9 mouse cellular contexts compared by ENCODE assay signal in the genomic region with DNA sequence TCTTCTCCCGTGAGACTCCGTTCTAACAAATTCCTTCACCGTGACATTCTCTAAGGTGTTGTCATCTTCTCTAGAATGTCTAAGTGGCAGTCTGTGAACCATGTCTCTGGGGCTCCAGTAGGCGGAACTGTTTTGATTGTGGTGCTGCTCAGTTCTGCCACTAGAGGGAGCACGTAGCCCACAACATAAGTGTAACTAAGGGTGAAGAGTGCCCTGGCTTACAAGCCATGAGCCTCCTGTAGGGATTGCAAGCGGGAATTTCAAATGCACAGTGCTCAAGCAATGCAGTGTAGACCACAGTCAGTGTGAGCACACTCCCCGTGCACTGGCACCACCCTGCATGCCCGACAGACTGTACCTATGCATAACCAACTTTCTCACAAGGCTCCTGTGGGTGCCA. TPM values are rescaled to one million over a fixed set of nuclear protein-coding genes. Genes with fewer than 3 reads are reported as not detected.
DNase-seq lines count a peak whose midpoint lies in the region; ATAC-seq and TF ChIP-seq lines count a peak whose summit lies in the region.
"Had no signal": no experiment of that assay in that cellular context is flagged by ENCODE, and none has a peak within 500 bp of the region (broad histone marks: within the 10 kb centered on the region; RNA-seq: fewer than 3 reads in every experiment).

No protein-coding gene starts in this region.

- H3K36me3 ChIP-seq in ES-Bruce4 (ENCODE audit: control insufficient read depth, insufficient read depth, low read length, poor library complexity, severe bottlenecking), result no peaks in the 10 kb centered on the region
- H3K36me3 ChIP-seq in forebrain, embryonic 13.5 days (ENCODE audit: poor library complexity, severe bottlenecking), result no peaks in the 10 kb centered on the region
- H3K36me3 ChIP-seq in neural tube, embryonic 14.5 days (ENCODE audit: control insufficient read depth, insufficient read depth, low read length), result no peaks in the 10 kb centered on the region
- H3K36me3 ChIP-seq: liver, embryonic 15.5 days had no signal

- H3K27ac ChIP-seq in ES-Bruce4 (ENCODE audit: insufficient read depth, low read length), result no peak overlapping the region
- H3K27ac ChIP-seq in forebrain, embryonic 13.5 days, result no peak overlapping the region
- no peak overlapping the region for H3K27ac ChIP-seq in neural tube, embryonic 14.5 days (ENCODE audit: low read depth, low read length)
- H3K27ac ChIP-seq: liver, embryonic 15.5 days had no signal

- H3K9ac ChIP-seq in ES-Bruce4 (ENCODE audit: low read depth, poor library complexity, severe bottlenecking), result no peak overlapping the region
- no peak overlapping the region for H3K9ac ChIP-seq in forebrain, embryonic 13.5 days
- no peak overlapping the region for H3K9ac ChIP-seq in neural tube, embryonic 14.5 days (replicated peaks; ENCODE audit: low read depth, low read length)
- H3K9ac ChIP-seq: liver, embryonic 15.5 days had no signal

- peak; percentile 93 for TF ChIP-seq CTCF in ES-Bruce4 (IDR thresholded peaks at IDR 0.05; ENCODE audit: low read depth, low read length)

- no peak overlapping the region for H3K4me3 ChIP-seq in ES-Bruce4 (ENCODE audit: low read depth, low read length)
- no peak overlapping the region for H3K4me3 ChIP-seq in forebrain, embryonic 13.5 days
- no peak overlapping the region for H3K4me3 ChIP-seq in neural tube, embryonic 14.5 days (ENCODE audit: low read depth, low read length)
- H3K4me3 ChIP-seq: liver, embryonic 15.5 days had no signal

- peak; percentile 8 for DNase-seq in c-Kit-positive CD71-positive TER-119-positive erythroid progenitor cells, embryonic 14.5 days (ENCODE audit: low spot score)
- DNase-seq in heart, postnatal 14 days, result peak; percentile 71 to 86
- peak; percentile 84 to 88 for DNase-seq in kidney, postnatal 4 days
- peak; percentile 70 to 80 for DNase-seq in lung, adult 18-20 months
- DNase-seq in testis, postnatal 10 days (ENCODE audit: low spot score), result peak; percentile 74

- WGBS in forebrain, embryonic 13.5 days, result 8% methylated on average over 8 of the region's 8 CpGs
- 5% methylated on average over 8 of the region's 8 CpGs for WGBS in neural tube, embryonic 14.5 days

- no peaks in the 10 kb centered on the region for H3K27me3 ChIP-seq in ES-Bruce4 (ENCODE audit: control insufficient read depth, insufficient read depth, low read length, poor library complexity, severe bottlenecking)
- no peaks in the 10 kb centered on the region for H3K27me3 ChIP-seq in forebrain, embryonic 13.5 days
- no peaks in the 10 kb centered on the region for H3K27me3 ChIP-seq in neural tube, embryonic 14.5 days (ENCODE audit: control insufficient read depth, insufficient read depth, low read length)
- H3K27me3 ChIP-seq: liver, embryonic 15.5 days had no signal

- TF ChIP-seq POLR2A in ES-Bruce4 (IDR thresholded peaks at IDR 0.05; ENCODE audit: insufficient read depth, low read length), result no peak

- H3K4me2 ChIP-seq in forebrain, embryonic 13.5 days, result no peak overlapping the region
- no peak overlapping the region for H3K4me2 ChIP-seq in neural tube, embryonic 14.5 days (ENCODE audit: low read depth, low read length)
- H3K4me2 ChIP-seq: liver, embryonic 15.5 days had no signal

- TF ChIP-seq EP300 in ES-Bruce4 (IDR thresholded peaks at IDR 0.05; ENCODE audit: insufficient read depth, low read depth, low read length), result no peak

- intact Hi-C loops in heart, postnatal 14 days (cut with DNase I), result loop anchor here (2.0 to 10.0 kb wide), 3 partner anchors 452 to 880 kb away; no protein-coding TSS in a partner anchor

- peak; percentile 88 for ATAC-seq in forebrain, embryonic 13.5 days
- ATAC-seq in neural tube, embryonic 14.5 days (ENCODE audit: low read depth), result peak; percentile 91

- H3K4me1 ChIP-seq in ES-Bruce4 (ENCODE audit: control insufficient read depth, insufficient read depth, low read length), result no peaks in the 10 kb centered on the region
- H3K4me1 ChIP-seq in forebrain, embryonic 13.5 days, result no peaks in the 10 kb centered on the region
- H3K4me1 ChIP-seq in neural tube, embryonic 14.5 days (ENCODE audit: control insufficient read depth, insufficient read depth, low read length), result no peaks in the 10 kb centered on the region
- H3K4me1 ChIP-seq: liver, embryonic 15.5 days had no signal

- no peaks in the 10 kb centered on the region for H3K9me3 ChIP-seq in ES-Bruce4 (replicated peaks; ENCODE audit: control insufficient read depth, insufficient read depth, low read length, poor library complexity, severe bottlenecking)
- H3K9me3 ChIP-seq in forebrain, embryonic 13.5 days (replicated peaks), result no peaks in the 10 kb centered on the region
- H3K9me3 ChIP-seq in neural tube, embryonic 14.5 days (ENCODE audit: control insufficient read depth, low read length), result no peaks in the 10 kb centered on the region
- H3K9me3 ChIP-seq: liver, embryonic 15.5 days had no signal

RNA-seq across cellular contexts. Expression of a gene that starts 43.2 kb away (rescaled TPM):
- 106 and 108 TPM in 2 replicates for polyA plus RNA-seq in ES-Bruce4 (2011; ENCODE audit: insufficient read depth, insufficient read length, low read depth, missing spikeins)
- polyA plus RNA-seq in forebrain, embryonic 13.5 days (2015; fragmentation: Nextera tagmentation; extraction: Ambion mirVana), result 25.3 and 28.7 TPM in 2 replicates
- 1 to 10 TPM; 7.8 to 8.8 TPM for total RNA-seq in heart, postnatal 14 days (2021)
- polyA plus RNA-seq in neural tube, embryonic 14.5 days (2014; fragmentation: Nextera tagmentation; extraction: Ambion mirVana), result 19.9 and 28.0 TPM in 2 replicates

Comparison
In these comparisons a context has a peak if more than half of its experiments do, and no peak if none do; other contexts are left out.
1. DNase-seq: peak in every context shown above with its lines; median percentile 86 in kidney, postnatal 4 days; 78 in heart, postnatal 14 days; 75 in lung, adult 18-20 months; 74 in testis, postnatal 10 days; 8 in c-Kit-positive CD71-positive TER-119-positive erythroid progenitor cells, embryonic 14.5 days.